Mouse (Mus musculus) neural tube, embryonic 15.5 days (tissue): Measurements from ENCODE around the gene Snap29. TPM values are rescaled to one million over a fixed set of nuclear protein-coding genes. Genes with fewer than 3 reads are reported as not detected.

ENCODE experiments used
- ATAC-seq: fragments of 200-750 bp; cut with Nextera tagmentation; 2 replicates; pipeline ENCODE4 v1.8.0; 2017; ENCODE audit warnings: mild to moderate bottlenecking, moderate TSS enrichment, moderate library complexity; ENCODE audit not compliant: low FRiP score
- H3K27ac ChIP-seq: fragments of 300-500 bp; sonication (generic); replicated peaks from 2 replicates; pipeline ENCODE4 v1.5.1; 2015; ENCODE audit warnings: mild to moderate bottlenecking, inconsistent platforms
- H3K27me3 ChIP-seq: fragments of 300-500 bp; sonication (generic); replicated peaks from 2 replicates; pipeline ENCODE4 v1.6.1; 2015; ENCODE audit warnings: inconsistent platforms
- H3K36me3 ChIP-seq: fragments of 300-500 bp; sonication (generic); 2 replicates; pipeline ENCODE4 v1.6.1; 2015; ENCODE audit warnings: inconsistent platforms
- H3K4me1 ChIP-seq: fragments of 300-500 bp; sonication (generic); 2 replicates; pipeline ENCODE4 v1.6.1; 2015; ENCODE audit warnings: inconsistent platforms
- H3K4me2 ChIP-seq: fragments of 300-500 bp; sonication (generic); 2 replicates; pipeline ENCODE4 v1.6.1; 2015; ENCODE audit warnings: inconsistent platforms, mild to moderate bottlenecking, moderate library complexity
- H3K4me3 ChIP-seq: fragments of 300-500 bp; sonication (generic); replicated peaks from 2 replicates; pipeline ENCODE4 v1.5.1; 2015; ENCODE audit warnings: mild to moderate bottlenecking, inconsistent platforms
- H3K9ac ChIP-seq: fragments of 300-500 bp; sonication (generic); replicated peaks from 2 replicates; pipeline ENCODE4 v1.6.1; 2015; ENCODE audit warnings: mild to moderate bottlenecking, inconsistent platforms
- H3K9me3 ChIP-seq: fragments of 300-500 bp; sonication (generic); replicated peaks from 2 replicates; pipeline ENCODE4 v1.6.1; 2016; ENCODE audit warnings: inconsistent platforms
- WGBS: fragments of 180-500 bp; shearing (Covaris S2); methylation state at CpG from one replicate; pipeline ENCODE4 v1.1.7; 2015; ENCODE audit warnings: mixed read lengths; 5-methylcytosine and 5-hydroxymethylcytosine counted together
- polyA plus RNA-seq: library from polyadenylated mRNA; unstranded; fragments of >200 nt; fragmentation: Nextera tagmentation; extraction: Ambion mirVana; gene quantifications from 2 replicates; pipeline ENCODE4 v1.2.1, GENCODE M21; 2015

Gene Snap29
- polyA plus RNA-seq, 1 experiment from 2014 or later = 24.0 TPM

GRCm38 (mm10) chr16:17474761-17475160, 69.0 kb downstream of the Snap29 start:
- peaks cover 20% of the 10 kb centered on the region for H3K36me3 ChIP-seq
- WGBS = 80% methylated on average over 2 of the region's 2 CpGs

GRCm38 (mm10) chr16:17475326-17475725, 69.5 kb downstream of the Snap29 start:
- Histone ChIP-seq H3K4me2 (no peak overlapping the region), H3K9ac (no peak overlapping the region), H3K27me3 (no peaks in the 10 kb centered on the region), H3K4me3 (no peak overlapping the region), H3K36me3 (peaks cover 15% of the 10 kb centered on the region), H3K27ac (no peak overlapping the region), H3K9me3 (no peaks in the 10 kb centered on the region), H3K4me1 (no peaks in the 10 kb centered on the region; the same call in 1 of the 2 replicates)
- no peak for ATAC-seq
- 98% methylated on average over 4 of the region's 4 CpGs for WGBS

More at GRCm38 (mm10) chr16:17474761-17475160, 69.0 kb downstream of the Snap29 start:
- H3K9me3 ChIP-seq = no peaks in the 10 kb centered on the region
- H3K4me1 ChIP-seq = peaks cover 5% of the 10 kb centered on the region
- H3K27me3 ChIP-seq = no peaks in the 10 kb centered on the region
- ATAC-seq = no peak
- no peak overlapping the region for H3K4me3 ChIP-seq
- no peak overlapping the region for H3K4me2 ChIP-seq
- no peak overlapping the region for H3K9ac ChIP-seq
- H3K27ac ChIP-seq = no peak overlapping the region

- Histone ChIP-seq H3K36me3 (peaks cover 12% of the 10 kb centered on the region), H3K9me3 (no peaks in the 10 kb centered on the region), H3K4me2 (no peak overlapping the region), H3K4me1 (no peaks in the 10 kb centered on the region), H3K27me3 (no peaks in the 10 kb centered on the region), H3K27ac (0 out of 2 replicates have a peak overlapping the region, but pooled peaks have one; percentile 3), H3K4me3 (no peak overlapping the region), H3K9ac (no peak overlapping the region)
- no peak for ATAC-seq
- 76% methylated on average over 4 of the region's 4 CpGs for WGBS
Observed at GRCm38 (mm10) chr16:17478331-17478943, 72.7 kb downstream of the Snap29 start.

Other genes starting within 250 kb of the Snap29 start
- gene Ube2l3, start 203.3 kb upstream of the Snap29 start, polyA plus RNA-seq = 288 and 306 TPM in 2 replicates
- gene Rimbp3, start 197.4 kb upstream of the Snap29 start, polyA plus RNA-seq = 1.9 and 2.1 TPM in 2 replicates
- 6.7 and 7.4 TPM in 2 replicates for gene Hic2, start 172.4 kb upstream of the Snap29 start, polyA plus RNA-seq
- gene Tmem191c, start 129.9 kb upstream of the Snap29 start, polyA plus RNA-seq = 87.0 and 112 TPM in 2 replicates
- gene Serpind1, start 74.6 kb upstream of the Snap29 start, polyA plus RNA-seq = 1.0 and 1.9 TPM in 2 replicates
- gene Pi4ka, start 328 bp downstream of the Snap29 start, polyA plus RNA-seq = 54.6 and 59.7 TPM in 2 replicates
- 76.3 and 77.4 TPM in 2 replicates for gene Crkl, start 46.0 kb downstream of the Snap29 start, polyA plus RNA-seq
- 3.4 and 4.8 TPM in 2 replicates for gene Aifm3, start 83.6 kb downstream of the Snap29 start, polyA plus RNA-seq
- gene Lztr1, start 102.7 kb downstream of the Snap29 start, polyA plus RNA-seq = 118 and 129 TPM in 2 replicates
- gene Thap7, start 125.2 kb downstream of the Snap29 start, polyA plus RNA-seq = 58.1 and 60.8 TPM in 2 replicates
- 0.98 and 1.3 TPM in 2 replicates for gene Lrrc74b, start 155.3 kb downstream of the Snap29 start, polyA plus RNA-seq
- gene P2rx6, start 155.9 kb downstream of the Snap29 start, polyA plus RNA-seq = 2.6 and 2.8 TPM in 2 replicates
- gene Slc7a4, start 177.2 kb downstream of the Snap29 start, polyA plus RNA-seq = 40.4 and 46.1 TPM in 2 replicates
- 25.8 and 28.8 TPM in 2 replicates for gene Smpd4, start 213.4 kb downstream of the Snap29 start, polyA plus RNA-seq
- 13.7 and 14.0 TPM in 2 replicates for gene Ccdc74a, start 240.5 kb downstream of the Snap29 start, polyA plus RNA-seq